Mouse (Mus musculus): ENCODE data around the gene Rhebl1.

- TF ChIP-seq GATA1 (IDR thresholded peaks at IDR 0.05; ENCODE audit: low read length) (no peak), TAL1 (IDR thresholded peaks at IDR 0.05; ENCODE audit: low read length) (no peak)
Measured at GRCm38 (mm10) chr15:98865771-98866170, 28.6 kb downstream of the Rhebl1 start.
